Mouse (Mus musculus) C2C12 (cell line): Measurements from ENCODE around the gene Manbal.

ENCODE experiments used
- CEBPB ChIP-seq: IDR thresholded peaks from one replicate; pipeline ENCODE4 v1.6.1; 2011; ENCODE audit warnings: low read depth, mild to moderate bottlenecking, control low read depth, moderate library complexity
- CTCF ChIP-seq: IDR thresholded peaks from one replicate; pipeline ENCODE4 v1.5.1; 2011; ENCODE audit not compliant: control insufficient read depth, insufficient read depth, insufficient read length
- MAX ChIP-seq: IDR thresholded peaks from one replicate; pipeline ENCODE4 v1.6.1; 2011; ENCODE audit warnings: mild to moderate bottlenecking, control low read depth
- MYOD1 ChIP-seq: IDR thresholded peaks from one replicate; pipeline ENCODE4 v1.6.1; 2011; ENCODE audit warnings: low read depth; ENCODE audit not compliant: control insufficient read depth, insufficient read length
- USF1 ChIP-seq: IDR thresholded peaks from one replicate; pipeline ENCODE4 v1.6.1; 2011; ENCODE audit warnings: low read depth, mild to moderate bottlenecking, control low read depth, moderate library complexity

DNA sequence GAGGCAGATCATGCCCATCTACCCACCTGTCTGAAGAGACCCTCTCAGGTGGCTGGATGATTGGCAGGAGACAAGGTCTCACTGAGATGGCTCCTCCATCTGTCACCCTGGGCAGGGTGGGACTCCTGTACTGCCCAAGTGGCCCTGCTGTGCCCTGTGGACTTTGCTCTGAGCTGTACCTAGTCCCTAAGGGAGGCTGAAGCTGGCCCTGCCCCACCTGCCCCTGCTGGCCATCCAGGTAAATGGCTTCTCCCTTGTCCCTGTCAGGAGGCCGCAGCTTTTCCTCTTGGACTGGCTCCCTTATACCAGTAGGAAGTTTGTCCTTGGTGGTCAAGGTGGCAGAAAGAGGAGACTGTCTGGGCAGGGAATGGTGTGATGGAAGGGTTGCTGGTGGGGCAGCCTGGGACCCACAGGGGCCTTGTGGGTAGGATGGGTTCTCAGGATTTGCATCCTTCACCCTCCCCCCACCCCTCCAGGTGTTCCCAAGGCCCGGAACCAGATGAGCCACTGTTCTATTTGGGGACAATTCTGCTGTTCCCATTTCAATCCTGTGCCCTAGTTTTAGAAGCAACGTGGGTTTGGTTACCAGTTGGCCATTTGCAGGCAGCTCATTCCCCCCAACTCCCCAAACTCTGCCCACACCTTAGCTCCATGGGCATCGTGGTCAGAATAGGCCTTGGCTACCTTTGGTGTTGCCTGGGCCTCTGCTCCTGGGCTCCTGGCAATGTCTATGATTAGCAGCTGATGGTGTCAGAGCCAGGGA is 63.5 kb downstream of the Manbal start:
- TF ChIP-seq USF1 (no peak), CTCF (no peak), MAX (no peak), MYOD1 (no peak), CEBPB (no peak)
